Mouse (Mus musculus) c-Kit-negative CD71-positive TER-119-positive erythroid progenitor cells, embryonic 14.5 days (primary cell): ENCODE measurements around the gene Lyrm2.

Experiments used
- DNase-seq: peaks from one replicate; pipeline ENCODE4 v3.0.0-alpha.2; 2013; ENCODE audit warnings: low read depth, low spot score

Gene Lyrm2

DNA sequence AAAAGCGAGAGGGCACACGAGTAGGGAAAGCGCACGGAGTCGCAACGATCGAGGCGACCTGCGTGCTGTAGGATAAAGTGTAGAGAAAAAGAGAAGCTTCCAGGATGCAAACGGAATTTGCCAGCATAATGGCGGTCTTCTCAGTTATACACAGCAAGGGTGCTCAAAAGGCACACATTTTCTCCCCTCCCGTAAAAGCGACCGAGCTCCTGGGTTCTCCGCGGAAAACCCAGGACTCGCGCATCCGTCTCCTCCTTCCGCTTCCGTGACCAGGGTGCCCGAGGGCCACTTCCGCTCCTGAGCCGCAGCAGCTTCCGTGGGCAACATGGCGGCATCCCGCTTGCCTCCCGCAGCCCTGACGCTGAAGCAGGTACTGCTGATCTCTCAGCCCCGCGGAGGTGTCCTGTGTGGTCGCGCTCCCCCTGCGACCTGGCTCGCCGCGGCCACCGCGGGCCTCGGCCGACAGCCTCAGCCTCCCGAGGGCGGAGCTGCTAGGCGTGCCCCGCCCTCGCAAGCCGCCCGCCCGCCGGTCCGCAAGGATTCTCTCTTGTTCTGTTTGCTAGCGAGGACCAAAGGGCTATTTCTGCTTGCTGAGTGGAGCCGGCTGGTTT, at the start of gene Lyrm2:
Gene Lyrm2, plus strand, starts transcription at position 288 of the 611 bp plus-strand sequence.
- peak; percentile 46 for DNase-seq

DNA sequence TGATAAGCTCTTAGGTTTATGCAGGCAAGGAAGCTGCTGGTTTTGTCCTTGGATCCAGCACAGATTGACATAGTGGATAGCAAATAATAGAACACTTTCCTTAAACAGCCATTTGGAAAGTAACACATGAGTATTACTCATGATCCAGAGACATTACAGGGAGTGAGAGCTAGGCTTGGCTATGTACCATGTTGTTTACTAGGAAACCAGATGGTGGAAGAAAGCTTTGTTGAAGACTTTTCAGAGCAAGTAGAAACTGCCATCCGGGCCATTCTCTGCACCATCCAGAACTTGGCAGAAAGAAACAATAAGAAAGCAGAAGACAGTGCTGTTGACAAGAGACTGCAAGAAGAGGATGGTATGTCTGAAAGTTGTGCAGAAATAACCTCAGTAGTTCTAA, 49.3 kb upstream of the Lyrm2 start:
- no peak for DNase-seq

DNA sequence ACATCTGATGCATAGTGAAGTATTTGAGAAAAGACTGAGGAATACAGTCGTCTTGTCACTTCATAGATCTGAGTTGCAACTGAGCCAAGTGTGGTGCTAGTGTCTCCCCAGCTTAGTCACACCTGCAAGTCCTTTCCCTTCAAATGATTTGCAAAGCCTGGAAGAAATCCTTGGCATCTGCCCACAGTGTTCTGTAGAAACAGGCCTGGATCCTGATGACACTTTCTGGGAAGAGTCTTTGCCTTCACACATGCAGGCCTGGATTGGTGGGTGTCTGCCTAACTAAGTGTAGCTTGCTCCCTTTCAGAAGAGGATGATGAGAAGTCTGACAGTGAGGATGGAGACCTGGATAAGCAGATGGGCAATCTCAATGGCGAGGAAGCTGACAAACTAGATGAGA, 42.6 kb upstream of the Lyrm2 start:
- DNase-seq: no peak

DNA sequence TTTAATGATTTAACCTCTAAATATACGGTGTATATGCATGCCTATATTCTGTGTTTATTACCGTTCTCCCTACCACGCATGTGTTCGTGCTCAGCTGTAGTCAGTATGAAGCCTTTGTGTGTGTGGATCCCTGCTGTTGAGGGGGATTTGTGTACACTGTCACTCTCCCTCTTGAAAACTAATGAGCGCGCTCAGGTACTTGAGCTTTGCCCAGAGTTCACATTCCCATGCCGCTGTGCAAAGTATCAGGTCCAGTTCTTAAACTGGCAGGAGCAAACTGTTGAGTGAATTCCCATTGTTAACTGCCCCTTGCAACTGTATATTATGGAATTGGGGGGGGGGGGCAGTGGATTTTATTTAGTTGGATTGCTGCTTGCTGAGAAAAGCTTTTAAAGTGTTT, 32.6 kb upstream of the Lyrm2 start:
- DNase-seq: no peak

DNA sequence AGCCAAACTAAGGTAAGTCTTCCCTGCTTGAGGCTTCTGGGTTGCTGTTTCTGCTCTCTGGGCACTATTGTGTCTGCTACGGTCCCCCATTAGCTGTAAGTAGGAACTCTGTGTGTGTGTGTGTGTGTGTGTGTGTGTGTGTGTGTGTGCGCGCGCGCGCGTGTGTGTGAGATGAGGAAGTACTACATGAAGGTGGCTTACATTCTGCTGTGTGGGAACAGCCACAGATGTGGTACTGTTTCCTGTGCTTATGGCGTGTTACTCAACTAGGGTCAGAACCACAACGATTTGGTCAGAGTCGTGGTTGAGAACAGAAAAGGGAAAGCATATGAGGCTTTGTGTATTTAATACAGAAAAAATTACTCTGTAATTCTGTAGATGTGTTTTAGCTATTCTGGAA, 32.0 kb upstream of the Lyrm2 start:
- DNase-seq: no peak

DNA sequence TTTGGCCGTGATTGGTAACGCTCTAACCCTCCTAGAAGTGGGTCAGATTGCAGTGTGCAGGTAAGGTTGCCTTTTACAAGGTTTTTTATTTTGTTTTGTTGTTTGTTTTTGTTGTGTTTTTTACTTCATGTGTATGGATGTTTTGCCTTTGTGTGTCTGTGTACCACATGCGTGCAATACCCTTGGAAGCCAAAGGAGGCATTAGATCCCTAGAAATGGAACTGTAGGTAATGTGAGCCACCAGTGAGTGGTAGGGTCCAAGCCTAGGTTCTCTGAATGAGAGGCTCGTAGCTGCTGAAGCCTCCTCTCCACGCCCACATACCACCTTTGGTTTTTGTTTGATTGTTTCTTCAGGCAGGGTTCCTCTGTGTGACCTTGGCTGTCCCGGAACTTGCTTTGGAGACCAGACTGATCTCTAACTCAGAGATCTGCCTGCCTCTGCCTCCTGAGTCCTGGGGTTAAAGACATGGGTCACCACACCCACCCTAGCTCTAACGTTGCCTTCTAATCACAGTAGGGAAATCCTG, 29.7 kb upstream of the Lyrm2 start:
- DNase-seq: no peak

DNA sequence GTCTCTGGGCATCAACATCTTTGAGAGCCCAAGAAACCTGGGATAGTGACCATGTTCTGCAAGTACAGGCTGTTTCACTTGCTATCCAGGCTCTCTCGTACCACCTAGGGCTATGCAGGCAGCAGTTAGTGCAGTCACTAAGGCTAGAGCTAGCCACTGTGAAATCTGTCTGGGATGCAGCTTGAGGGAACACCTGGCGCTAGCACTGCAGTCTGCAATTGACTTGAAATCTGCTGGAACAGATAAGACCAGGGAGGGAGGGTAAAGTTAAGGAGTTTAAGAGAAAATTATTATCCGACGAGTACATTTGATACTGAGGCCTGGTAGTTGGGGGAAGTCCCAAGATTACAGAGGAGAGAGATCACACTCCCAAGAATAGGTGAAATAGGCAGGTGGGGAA, 20.1 kb upstream of the Lyrm2 start:
- DNase-seq: no peak

DNA sequence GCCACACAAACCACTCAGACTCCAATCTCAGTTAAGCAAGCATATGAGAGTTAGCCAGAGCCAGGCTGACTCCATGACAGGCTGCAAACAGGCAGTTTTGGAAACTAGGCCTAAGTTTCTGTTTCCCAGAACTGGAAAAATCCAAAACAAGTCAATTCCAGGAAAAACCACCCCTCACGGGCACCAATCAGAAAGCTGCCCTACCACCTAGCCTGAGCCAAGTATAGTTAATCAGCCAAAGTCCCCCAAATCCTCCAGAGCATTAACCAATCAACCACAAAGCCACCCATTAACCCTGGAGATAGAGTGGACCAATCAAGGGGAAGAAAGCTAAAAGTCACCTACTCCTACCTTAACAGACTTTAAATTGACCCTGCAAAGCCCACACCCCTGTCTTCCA, 12.9 kb upstream of the Lyrm2 start:
- no peak for DNase-seq

DNA sequence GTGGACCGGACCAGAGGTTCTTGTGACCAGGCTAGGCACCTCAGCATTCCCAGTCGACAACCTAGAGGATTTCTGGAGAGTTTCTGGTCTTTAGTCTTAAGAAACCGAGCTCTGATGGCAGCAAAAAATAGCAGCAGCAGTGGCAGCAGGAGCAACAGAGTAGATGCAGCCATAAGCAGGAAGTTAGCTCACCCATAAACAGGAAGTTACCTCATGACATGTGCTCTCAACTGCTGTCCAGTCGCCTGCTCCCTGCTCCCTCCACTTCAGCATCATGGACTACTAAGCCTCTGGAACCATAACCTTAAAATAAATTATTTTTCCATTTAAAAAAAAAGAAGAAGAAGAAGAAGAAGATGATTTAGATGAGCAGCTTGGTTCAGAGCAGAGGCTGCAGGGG, 11.0 kb upstream of the Lyrm2 start:
- no peak for DNase-seq

DNA sequence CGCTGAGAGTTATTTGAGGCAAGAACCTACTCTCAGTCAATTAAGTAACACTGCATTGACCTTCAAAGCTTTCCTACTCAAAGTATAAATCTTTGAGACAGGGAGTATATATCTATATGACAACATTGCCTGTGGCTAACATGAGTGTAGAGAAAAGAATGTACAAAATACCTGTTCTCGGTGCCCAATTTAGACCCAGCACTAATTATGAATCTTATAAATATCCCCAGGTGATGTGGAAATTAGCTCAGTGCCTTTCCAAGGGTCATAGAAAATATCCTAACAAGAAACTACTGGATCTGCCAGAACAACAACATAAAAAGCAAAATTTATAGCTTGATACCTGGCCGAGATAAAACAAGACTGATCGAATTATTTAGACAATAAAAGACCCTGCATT, 1.1 kb upstream of the Lyrm2 start:
- DNase-seq: no peak

DNA sequence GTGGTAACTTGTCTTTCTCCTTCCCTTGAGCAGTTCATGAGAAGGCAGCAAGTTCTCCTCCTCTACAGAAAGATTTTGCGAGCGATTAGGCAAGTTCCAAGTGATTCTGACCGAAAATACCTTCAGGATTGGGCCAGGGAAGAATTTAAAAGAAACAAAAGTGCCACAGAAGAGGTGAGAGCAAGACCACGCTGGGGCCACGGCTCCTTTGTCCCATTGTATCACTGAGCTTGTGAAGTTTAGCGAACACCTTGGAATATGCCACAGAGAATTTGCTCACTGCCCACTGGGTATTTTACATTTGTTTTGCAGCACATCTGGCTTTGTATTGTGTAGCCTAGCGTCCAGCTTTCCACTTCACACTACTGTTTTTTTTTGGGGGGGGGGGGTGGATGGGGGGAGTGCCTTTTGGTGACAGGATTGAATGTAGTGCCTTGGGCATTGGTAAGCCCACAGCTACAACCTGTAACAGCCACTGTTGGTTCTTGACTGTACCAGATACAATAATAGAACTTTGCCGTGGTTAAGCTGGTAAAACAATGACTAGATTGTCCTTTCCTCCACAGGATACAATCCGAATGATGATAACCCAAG, 621 bp downstream of the Lyrm2 start:
- no peak for DNase-seq

DNA sequence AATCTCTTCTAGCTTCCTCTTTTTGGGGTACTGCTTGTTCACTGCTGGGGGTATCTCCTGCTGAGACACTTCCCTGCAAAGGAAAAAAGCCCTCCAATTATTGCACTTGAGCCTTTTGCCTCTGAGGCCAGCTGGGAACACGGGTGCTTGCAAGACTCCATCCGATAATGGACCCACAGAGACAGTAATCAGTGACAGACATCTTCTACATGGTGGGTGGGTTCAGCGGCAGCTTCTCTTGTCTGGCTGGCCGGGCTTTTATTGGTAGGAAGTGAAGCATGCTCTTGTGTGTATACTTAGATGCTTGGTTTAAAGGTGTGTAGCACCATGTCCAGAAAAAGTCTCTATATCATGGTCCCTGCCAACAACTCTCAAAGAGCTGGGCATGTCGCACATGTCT, 17.4 kb downstream of the Lyrm2 start:
- DNase-seq: no peak

DNA sequence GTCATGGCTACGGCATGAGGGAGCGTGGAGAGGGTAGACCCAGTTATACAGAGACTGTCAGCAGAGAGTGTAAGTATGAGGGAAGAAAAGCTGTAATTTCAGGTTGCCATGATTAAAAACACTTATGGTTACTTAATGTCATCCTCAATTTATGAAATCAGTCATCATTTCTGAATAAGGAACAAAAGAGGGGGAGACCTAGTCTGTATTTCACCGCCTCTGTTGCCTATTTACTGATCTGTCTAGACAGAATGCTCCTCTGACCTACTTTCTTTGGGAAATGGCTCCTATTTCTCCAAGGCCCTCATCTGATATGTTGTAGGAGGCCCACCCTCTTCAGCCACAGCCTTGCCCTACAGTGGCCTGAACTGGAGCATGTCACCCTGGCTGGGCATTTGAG, 20.6 kb downstream of the Lyrm2 start:
- DNase-seq: no peak

DNA sequence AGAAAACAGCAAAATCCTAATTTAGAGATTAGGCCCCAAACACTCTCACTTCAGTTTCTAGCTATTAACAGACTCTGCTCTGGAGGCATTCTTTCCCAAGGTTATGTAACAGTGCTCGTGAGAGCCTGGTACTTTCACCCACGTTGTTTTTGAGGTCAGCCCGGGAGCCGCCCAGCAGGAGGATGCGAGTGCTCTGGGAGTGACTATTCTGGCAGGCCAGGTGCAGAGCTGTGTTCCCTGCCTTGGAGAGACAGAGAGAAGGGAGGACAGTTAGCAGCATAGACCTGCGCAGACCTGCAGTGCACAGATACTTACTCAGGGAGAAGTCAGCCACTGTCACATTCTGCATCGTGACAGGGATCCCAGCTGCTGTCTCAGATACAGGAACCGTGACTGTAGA, 24.2 kb downstream of the Lyrm2 start:
- no peak for DNase-seq

DNA sequence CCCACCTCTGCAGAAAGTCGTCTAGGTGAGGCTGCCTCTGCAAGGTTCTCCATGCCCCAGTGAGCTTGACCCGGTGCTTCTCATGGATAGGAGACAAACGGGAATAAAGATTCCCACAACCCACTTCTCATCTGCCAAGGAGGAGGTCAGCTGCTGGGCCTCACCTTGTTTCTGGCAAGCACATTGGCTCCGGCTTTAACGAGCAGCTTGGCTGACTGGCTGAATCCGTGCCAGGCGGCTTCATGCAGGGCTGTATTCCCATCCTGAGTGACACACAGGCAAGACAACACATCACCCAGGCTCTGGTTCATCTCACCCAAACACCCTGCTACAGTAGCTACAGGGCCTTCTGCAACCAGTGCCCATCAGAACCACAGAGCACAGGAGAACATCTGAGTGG, 26.9 kb downstream of the Lyrm2 start:
- no peak for DNase-seq

DNA sequence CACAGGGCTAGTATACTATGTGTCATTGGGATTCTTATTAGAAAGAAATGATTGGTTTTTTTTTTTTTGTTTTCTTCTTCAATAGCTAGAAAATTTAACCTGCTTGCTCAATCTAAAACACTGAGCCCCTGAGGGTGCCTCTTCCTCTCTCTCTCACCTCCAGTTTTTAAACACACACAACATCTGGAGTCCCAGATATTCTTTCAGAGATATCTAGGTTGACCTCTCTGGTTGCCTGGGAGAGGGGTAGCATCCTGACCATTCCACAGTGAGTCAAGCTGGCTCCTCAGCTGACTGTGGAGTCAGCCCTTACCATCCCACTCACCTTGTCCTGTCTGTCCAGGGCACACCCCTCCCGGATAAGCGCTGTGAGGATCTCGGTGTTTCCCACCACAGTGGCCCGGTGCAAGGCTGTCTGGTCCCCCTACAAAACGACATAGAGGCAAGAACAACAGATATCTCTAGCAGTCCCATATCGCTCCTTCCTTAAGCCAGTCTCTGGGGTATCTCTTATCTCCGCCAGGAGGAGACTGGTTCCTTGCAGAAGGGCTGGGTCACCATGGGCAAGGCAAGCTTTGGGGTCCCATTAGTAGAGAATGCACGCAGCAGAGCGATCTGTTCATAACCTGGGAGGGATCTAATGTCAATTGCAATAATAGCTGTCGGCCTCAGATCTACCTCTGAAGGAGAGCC, 28.5 kb downstream of the Lyrm2 start:
- no peak for DNase-seq

DNA sequence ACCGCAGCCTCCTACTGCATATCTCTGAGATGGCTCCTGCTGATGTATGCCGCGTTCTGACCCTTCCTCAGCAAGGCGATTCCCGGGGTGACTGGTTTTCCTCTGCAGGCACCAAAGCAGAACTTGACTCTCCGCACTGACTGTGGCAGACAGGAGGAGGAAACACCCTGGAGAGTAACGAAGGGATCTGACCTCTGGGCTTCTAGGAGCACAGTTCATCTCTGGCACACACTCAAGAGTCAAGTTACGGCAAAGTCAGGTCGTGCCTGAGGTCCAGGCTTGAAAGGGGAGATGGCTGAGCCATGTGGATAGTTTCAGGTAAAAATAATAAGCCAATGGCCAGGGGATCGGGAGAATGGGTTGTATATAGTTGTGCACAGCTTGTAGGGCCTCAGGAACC, 29.3 kb downstream of the Lyrm2 start:
- no peak for DNase-seq

DNA sequence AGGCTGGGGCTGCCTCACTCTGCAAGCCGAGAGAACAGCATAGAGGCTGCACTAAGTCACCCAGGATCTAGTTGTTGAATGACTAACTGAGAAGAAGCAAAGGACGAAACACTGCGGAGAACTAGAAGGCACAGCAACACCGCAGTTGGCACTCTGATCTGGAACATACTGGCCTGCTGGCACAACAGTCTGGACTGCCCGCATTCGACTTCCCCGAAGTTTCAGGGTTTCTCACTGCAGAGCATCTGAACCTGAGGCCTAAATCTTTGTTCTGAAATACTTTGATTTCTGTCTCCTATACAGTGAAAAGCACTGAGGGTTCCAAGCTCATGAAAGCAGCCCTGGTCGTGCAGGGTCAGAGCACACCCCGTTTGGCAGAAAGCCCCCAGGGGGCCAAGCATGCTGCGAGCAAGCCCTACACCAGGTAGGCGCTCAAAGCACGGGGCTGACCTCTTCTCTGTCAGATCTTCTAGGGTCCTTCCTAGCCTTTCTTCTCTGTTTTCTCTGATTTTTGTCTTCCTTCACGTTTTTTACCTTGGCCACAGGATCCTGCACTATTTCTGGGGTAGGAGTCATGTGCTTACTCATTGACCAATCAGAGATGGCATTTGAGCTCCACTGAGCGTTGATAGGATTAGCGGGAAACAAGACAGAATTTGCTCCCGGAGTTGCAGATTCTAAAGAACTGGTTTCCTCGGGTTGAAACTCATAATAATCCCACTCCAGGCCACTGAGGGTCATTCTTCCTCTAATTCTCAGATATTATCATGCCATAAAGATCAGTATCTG, 33.6 kb downstream of the Lyrm2 start:
- no peak for DNase-seq

DNA sequence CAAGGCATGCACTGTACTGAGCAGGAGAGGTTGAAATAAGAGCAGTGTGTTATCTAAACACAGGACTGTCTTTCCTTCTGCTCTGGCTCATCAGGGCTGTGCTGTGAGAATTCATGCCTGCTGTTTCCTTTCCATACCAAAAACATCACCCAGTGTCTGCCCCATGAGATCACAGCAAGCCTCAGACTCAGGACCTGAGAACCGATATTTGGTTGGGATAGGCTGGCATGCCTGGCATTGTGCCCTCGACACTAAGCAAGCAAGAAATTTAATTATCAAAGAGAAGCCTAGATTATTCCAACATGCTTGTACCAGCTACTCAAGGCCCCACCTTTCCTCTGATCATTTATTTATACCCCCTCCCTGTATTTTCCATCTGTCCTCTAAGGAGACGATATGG, 34.5 kb downstream of the Lyrm2 start:
- DNase-seq: no peak

DNA sequence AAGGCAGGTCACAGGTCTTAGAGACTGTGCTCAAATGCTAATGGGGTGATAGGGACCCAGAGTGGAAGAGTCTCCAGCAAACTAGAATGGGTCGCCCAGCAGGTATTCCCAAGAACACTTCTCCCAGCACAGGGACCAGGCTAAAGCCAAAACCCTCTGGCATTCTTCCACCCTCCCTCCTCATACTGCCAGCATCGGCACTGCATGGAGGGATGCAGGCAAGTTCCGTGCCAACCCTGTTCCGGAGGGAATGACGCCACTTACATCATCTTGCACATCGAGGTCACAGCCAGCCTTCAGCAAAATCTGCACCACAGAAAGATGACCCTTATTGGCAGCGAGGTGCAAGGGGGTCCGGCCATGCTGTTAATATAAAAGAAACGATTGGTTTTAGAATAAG, 36.0 kb downstream of the Lyrm2 start:
- DNase-seq: no peak

DNA sequence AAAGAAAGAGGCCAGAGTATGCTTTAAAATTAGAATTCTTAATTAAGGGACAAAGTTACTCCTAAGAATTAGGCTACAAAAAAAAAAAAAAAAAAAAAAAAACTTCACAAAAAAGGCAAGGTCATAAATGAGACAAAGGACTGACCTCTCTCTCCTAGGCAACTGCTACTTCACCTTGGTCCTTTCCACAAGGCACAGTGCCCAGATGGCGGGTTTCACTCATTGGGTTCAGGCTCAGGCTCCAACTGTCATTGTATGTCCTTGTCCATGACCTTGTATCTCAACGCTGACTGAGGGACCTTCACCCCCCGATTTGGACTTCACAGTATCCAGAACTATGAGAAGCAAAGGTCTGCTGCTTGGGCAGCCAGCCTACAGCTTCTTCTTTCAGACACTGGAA, 38.3 kb downstream of the Lyrm2 start:
- no peak for DNase-seq
